Mouse (Mus musculus): ENCODE results near the gene Tas2r143.

The Tas2r143 gene

GRCm38 (mm10) chr6:42399938-42400337, at the start of gene Tas2r143:
Gene Tas2r143 (plus strand): TSS chr6:42400238.
- in situ Hi-C loops (cut with MboI, MseI): loop anchor here in 1 of 2 experiments (25.0 kb wide), 1 partner anchor 1513 kb away; the partner anchor contains the start of gene Moxd2

GRCm38 (mm10) chr6:42350968-42351775, 48.9 kb upstream of the Tas2r143 start:
- in situ Hi-C loops (cut with MboI, MseI): loop anchor here in 1 of 2 experiments (5.0 to 25.0 kb wide), 2 partner anchors 804 to 1914 kb away; partner anchors contain the start of genes E330009J07Rik and Wee2

DNA sequence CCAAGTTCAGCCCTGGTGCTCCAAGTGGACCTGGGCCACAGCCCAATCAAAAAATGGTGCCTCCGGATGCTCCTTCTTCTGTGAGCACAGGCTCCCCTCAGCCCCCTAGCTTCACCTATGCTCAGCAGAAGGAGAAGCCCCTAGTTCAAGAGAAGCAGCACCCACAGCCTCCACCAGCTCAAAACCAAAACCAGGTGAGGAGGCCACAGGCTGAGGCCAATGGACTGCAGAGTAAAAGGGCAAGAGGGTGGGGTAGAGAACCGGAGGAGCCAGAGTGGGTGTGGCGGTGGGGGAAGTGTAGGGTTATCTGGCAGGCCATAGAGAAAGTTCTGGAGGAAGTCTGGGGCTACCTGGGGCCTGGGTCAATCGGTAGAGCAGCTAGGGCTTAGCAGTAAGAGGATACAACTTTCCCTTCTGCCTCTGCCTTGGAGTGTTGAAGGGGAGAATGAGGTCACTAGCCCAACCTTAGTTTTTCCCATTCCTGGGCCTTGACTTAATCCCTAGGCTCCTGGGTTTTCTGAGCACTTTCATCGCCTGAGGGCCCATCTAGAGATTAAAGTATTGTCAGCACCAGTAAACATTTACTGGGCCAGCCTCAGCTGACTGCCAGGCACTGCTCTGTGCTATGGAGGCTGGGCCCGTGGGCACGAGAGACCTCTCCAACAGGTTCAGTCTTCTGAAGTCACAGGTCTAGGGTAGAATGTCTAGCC, 48.1 kb upstream of the Tas2r143 start:
- in situ Hi-C loops (cut with MboI, MseI): loop anchor here in 1 of 2 experiments (5.0 to 25.0 kb wide), 2 partner anchors 805 to 1915 kb away; partner anchors contain the start of genes E330009J07Rik and Wee2

GRCm38 (mm10) chr6:42352486-42352846, 47.6 kb upstream of the Tas2r143 start:
- in situ Hi-C loops (cut with MboI, MseI): loop anchor here in 1 of 2 experiments (5.0 to 25.0 kb wide), 2 partner anchors 805 to 1915 kb away; partner anchors contain the start of genes E330009J07Rik and Wee2

DNA sequence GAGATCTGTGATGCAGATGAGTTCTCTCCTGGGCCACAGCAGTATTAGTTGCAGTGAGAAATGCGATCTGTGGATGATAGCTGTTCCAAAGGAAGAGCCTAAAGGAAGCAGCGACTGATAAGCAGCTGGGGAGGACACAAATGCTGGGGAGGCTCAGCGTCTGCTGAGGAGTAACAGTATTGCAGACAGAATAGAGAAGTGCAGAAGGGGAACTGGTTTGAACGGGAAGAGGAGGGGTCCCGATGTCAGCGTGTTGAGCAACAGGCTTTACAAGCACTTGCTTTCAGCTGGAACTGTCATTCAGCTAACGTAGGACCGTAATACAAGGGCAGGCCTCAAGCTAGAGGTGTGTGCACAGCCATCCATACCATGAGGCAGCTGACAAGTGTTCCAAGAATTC, 46.9 kb upstream of the Tas2r143 start:
- in situ Hi-C loops (cut with MboI, MseI): loop anchor here in 1 of 2 experiments (5.0 to 25.0 kb wide), 2 partner anchors 806 to 1916 kb away; partner anchors contain the start of genes E330009J07Rik and Wee2

- in situ Hi-C loops (cut with MboI, MseI): loop anchor here in 1 of 2 experiments (5.0 to 25.0 kb wide), 2 partner anchors 807 to 1917 kb away; partner anchors contain the start of genes E330009J07Rik and Wee2
Observed at GRCm38 (mm10) chr6:42354076-42355019, 45.7 kb upstream of the Tas2r143 start.

DNA sequence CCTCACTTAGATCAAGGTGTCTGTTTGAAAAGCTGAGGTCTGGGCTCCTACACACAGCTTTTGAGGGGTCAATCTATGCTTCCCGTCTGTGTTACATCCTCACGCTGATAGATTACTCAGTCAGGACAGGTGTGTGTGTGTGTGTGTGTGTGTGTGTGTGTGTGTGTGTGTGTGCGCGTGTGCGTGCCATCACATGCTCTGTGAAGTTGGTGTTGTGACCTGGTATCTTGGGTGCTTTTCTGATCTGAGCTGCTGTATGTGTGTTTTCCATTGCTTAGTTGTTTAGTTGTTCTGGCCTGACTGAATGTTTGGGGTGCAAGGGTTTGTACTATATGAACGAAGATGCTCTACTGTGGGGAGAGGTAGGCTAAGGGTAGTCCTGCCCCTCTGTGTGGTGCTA, 44.7 kb upstream of the Tas2r143 start:
- in situ Hi-C loops (cut with MboI, MseI): loop anchor here in 1 of 2 experiments (25.0 kb wide), 1 partner anchor 1918 kb away; the partner anchor contains the start of genes E330009J07Rik and Wee2

DNA sequence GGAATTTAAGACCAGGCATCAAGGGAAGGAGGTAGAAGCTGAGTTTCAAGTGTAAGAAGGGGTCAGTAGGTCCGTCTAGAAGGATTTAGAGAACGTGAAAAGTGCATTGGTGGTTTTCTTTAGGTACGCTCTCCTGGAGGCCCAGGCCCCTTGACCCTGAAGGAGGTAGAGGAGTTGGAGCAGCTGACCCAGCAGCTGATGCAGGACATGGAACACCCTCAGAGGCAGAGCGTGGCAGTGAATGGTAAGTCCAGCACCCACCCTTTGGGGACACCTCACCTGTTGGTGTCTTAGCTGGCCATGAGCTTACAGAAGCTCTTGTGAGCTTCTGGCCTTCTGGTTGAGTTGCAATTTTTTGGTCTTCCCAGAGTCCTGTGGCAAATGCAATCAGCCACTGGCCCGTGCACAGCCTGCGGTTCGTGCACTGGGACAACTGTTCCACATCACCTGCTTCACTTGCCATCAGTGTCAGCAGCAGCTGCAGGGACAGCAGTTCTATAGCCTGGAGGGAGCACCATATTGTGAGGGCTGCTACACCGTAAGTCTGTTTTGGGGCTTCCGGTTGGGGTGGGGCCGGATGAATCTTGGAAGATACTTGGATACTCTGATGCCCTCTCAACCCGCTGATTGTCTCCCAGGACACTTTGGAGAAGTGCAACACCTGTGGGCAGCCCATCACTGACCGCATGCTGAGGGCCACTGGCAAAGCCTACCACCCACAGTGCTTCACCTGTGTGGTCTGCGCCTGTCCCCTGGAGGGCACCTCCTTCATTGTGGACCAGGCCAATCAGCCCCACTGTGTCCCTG, 44.0 kb upstream of the Tas2r143 start:
- in situ Hi-C loops (cut with MboI, MseI): loop anchor here in 1 of 2 experiments (25.0 kb wide), 1 partner anchor 1919 kb away; the partner anchor contains the start of genes E330009J07Rik and Wee2

- in situ Hi-C loops (cut with MboI, MseI): loop anchor here in 1 of 2 experiments (25.0 kb wide), 1 partner anchor 1920 kb away; the partner anchor contains the start of genes E330009J07Rik and Wee2
Observed at GRCm38 (mm10) chr6:42356913-42357312, 43.1 kb upstream of the Tas2r143 start.

DNA sequence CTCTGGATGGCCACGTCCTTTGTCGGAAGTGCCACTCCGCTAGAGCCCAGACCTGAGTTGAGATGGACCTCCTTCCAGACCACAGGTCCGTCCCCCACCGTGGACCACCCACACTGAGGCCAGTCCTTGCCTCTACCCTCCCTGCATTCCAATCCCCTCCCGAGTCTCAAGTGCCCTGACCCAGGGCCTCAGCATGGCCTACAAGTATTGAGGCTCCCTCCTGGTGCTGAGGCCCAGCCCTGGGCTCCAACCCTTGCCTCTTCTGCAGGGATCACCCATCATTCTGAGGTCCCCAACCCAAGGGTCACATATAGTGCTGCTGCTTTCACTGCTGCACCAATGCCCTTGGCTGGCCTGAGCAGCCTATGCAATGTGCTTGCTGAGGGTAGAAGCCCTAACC, 42.1 kb upstream of the Tas2r143 start:
- in situ Hi-C loops (cut with MboI, MseI): loop anchor here in 1 of 2 experiments (25.0 kb wide), 1 partner anchor 1921 kb away; the partner anchor contains the start of genes E330009J07Rik and Wee2

GRCm38 (mm10) chr6:42358901-42359300, 41.1 kb upstream of the Tas2r143 start:
- in situ Hi-C loops (cut with MboI, MseI): loop anchor here in 1 of 2 experiments (25.0 kb wide), 1 partner anchor 1922 kb away; the partner anchor contains the start of genes E330009J07Rik and Wee2

GRCm38 (mm10) chr6:42359364-42360147, 40.5 kb upstream of the Tas2r143 start:
- in situ Hi-C loops (cut with MboI, MseI): loop anchor here (10.0 to 25.0 kb wide), 2 partner anchors 655 to 1922 kb away; partner anchors contain the start of genes E330009J07Rik (in 1 of the 2) and Wee2 (in 1 of the 2)

GRCm38 (mm10) chr6:42360231-42360840, 39.7 kb upstream of the Tas2r143 start:
- in situ Hi-C loops (cut with MboI, MseI): loop anchor here (10.0 to 25.0 kb wide), 2 partner anchors 654 to 1923 kb away; partner anchors contain the start of genes E330009J07Rik (in 1 of the 2) and Wee2 (in 1 of the 2)

GRCm38 (mm10) chr6:42361041-42361895, 38.8 kb upstream of the Tas2r143 start:
- in situ Hi-C loops (cut with MboI, MseI): loop anchor here (10.0 to 25.0 kb wide), 2 partner anchors 654 to 1924 kb away; partner anchors contain the start of genes E330009J07Rik (in 1 of the 2) and Wee2 (in 1 of the 2)

- in situ Hi-C loops (cut with MboI, MseI): loop anchor here (10.0 to 25.0 kb wide), 2 partner anchors 653 to 1925 kb away; partner anchors contain the start of genes E330009J07Rik (in 1 of the 2) and Wee2 (in 1 of the 2)
Observed at GRCm38 (mm10) chr6:42362074-42362473, 38.0 kb upstream of the Tas2r143 start.

GRCm38 (mm10) chr6:42362497-42362896, 37.5 kb upstream of the Tas2r143 start:
- in situ Hi-C loops (cut with MboI, MseI): loop anchor here (10.0 to 25.0 kb wide), 2 partner anchors 652 to 1925 kb away; partner anchors contain the start of genes E330009J07Rik (in 1 of the 2) and Wee2 (in 1 of the 2)
